Mouse (Mus musculus) heart, postnatal 0 days (tissue): Measurements from ENCODE around the gene Wnt9b. TPM values are rescaled to one million over a fixed set of nuclear protein-coding genes. Genes with fewer than 3 reads are reported as not detected.
A peak's percentile ranks its signal among the peaks of the same experiment; 100 is the strongest.

Experiments used
- ATAC-seq: fragments of 200-750 bp; cut with Nextera tagmentation; 2 replicates; pipeline ENCODE4 v1.8.0; 2017; ENCODE audit warnings: low read depth, moderate number of reproducible peaks, moderate library complexity; ENCODE audit not compliant: insufficient read depth
- DNase-seq: peaks from one replicate; pipeline ENCODE4 v3.0.0-alpha.2; 2016; ENCODE audit warnings: low spot score
- H3K27ac ChIP-seq: fragments of 300-500 bp; sonication (generic); 2 replicates; pipeline ENCODE4 v1.5.1; 2014; ENCODE audit warnings: low read depth, mild to moderate bottlenecking
- H3K27me3 ChIP-seq: fragments of 300-500 bp; sonication (generic); 2 replicates; pipeline ENCODE4 v1.6.1; 2014; ENCODE audit warnings: low read length, mixed read lengths; ENCODE audit not compliant: control insufficient read depth, insufficient read depth
- H3K36me3 ChIP-seq: fragments of 300-500 bp; sonication (generic); replicated peaks from 2 replicates; pipeline ENCODE4 v1.6.1; 2014; ENCODE audit warnings: low read length, mixed read lengths; ENCODE audit not compliant: control insufficient read depth, insufficient read depth
- H3K4me1 ChIP-seq: fragments of 300-500 bp; sonication (generic); 2 replicates; pipeline ENCODE4 v1.6.1; 2014; ENCODE audit warnings: antibody characterized with exemption; ENCODE audit not compliant: control insufficient read depth, insufficient read depth
- H3K4me2 ChIP-seq: fragments of 300-500 bp; sonication (generic); 2 replicates; pipeline ENCODE4 v1.6.1; 2014; ENCODE audit warnings: low read depth, mild to moderate bottlenecking, low read length, moderate library complexity
- H3K4me3 ChIP-seq: fragments of 300-500 bp; sonication (generic); 2 replicates; pipeline ENCODE4 v1.5.1; 2014; ENCODE audit warnings: low read depth, low read length
- H3K9ac ChIP-seq: fragments of 300-500 bp; sonication (generic); replicated peaks from 2 replicates; pipeline ENCODE4 v1.6.1; 2014; ENCODE audit warnings: low read depth, low read length, mixed read lengths
- H3K9me3 ChIP-seq: fragments of 300-500 bp; sonication (generic); replicated peaks from 2 replicates; pipeline ENCODE4 v1.6.1; 2016; ENCODE audit warnings: low read length; ENCODE audit not compliant: control insufficient read depth
- CTCF ChIP-seq: IDR thresholded peaks from 2 replicates; pipeline ENCODE4 v1.5.1; 2016; ENCODE audit warnings: antibody characterized with exemption, control low read depth, low read depth
- EP300 ChIP-seq: IDR thresholded peaks from 2 replicates; pipeline ENCODE4 v1.6.1; 2016; ENCODE audit warnings: antibody characterized with exemption, low read depth
- WGBS: fragments of 180-500 bp; shearing (Covaris S2); extraction: QIAGEN DNeasy Blood & Tissue Kit; methylation state at CpG from one replicate; pipeline ENCODE4 v1.1.7; 2014; 5-methylcytosine and 5-hydroxymethylcytosine counted together
- polyA plus RNA-seq: library from polyadenylated mRNA; unstranded; fragments of >200 nt; fragmentation: Nextera tagmentation; extraction: Ambion mirVana; gene quantifications from 2 replicates; pipeline ENCODE4 v1.2.1, GENCODE M21; 2015
- total RNA-seq: library from RNA; depleted of rRNA; stranded (reverse); fragments of >200 nt; gene quantifications from 2 replicates; pipeline ENCODE4 v1.2.3, GENCODE M21; 2014; ENCODE audit warnings: low replicate concordance; rRNA removed

The Wnt9b gene
- total RNA-seq (0.92 and 3.7 TPM in 2 replicates), polyA plus RNA-seq (0.43 and 0.59 TPM in 2 replicates)

- TF ChIP-seq EP300 (no peak), CTCF (no peak)
- Histone ChIP-seq H3K9ac (no peak within 1 kb of the TSS), H3K4me2 (peak within 1 kb of the TSS; percentile 63), H3K27me3 (peaks cover 78% of the 10 kb centered on the region), H3K4me3 (peak within 1 kb of the TSS; percentile 47), H3K36me3 (no peaks in the 10 kb centered on the region), H3K27ac (no peak within 1 kb of the TSS), H3K4me1 (peaks cover 6% of the 10 kb centered on the region), H3K9me3 (no peaks in the 10 kb centered on the region)
- WGBS, result 1% methylated on average over 59 of the region's 68 CpGs
- DNase-seq (no peak), ATAC-seq (peak; percentile 51)
These were observed at the start of gene Wnt9b for GRCm38 (mm10) chr11:103749306-103750089. Gene Wnt9b (minus strand): TSS chr11:103749821.

DNA sequence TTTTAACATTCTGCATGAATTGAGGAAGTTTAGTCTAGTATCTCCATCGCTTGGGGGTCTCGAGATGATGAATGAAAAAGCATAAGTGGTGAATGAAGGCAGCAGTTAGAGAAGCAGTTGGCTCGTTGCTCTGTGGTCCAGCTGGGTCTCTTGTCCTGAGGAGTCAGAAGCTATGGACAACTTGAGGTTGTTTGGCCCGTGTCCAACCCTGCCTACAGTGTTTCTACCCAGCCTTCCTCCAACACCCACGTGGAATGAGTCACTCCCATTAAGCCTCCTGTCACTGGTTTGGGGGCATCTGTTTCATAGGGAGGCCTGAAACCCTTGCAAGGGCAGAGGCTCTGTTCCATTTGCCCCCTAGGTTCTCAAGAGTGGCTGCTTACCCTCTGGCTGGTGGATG lies 40.3 kb upstream of the Wnt9b start:
- H3K27ac ChIP-seq, result no peak overlapping the region
- no peak overlapping the region for H3K9ac ChIP-seq

DNA sequence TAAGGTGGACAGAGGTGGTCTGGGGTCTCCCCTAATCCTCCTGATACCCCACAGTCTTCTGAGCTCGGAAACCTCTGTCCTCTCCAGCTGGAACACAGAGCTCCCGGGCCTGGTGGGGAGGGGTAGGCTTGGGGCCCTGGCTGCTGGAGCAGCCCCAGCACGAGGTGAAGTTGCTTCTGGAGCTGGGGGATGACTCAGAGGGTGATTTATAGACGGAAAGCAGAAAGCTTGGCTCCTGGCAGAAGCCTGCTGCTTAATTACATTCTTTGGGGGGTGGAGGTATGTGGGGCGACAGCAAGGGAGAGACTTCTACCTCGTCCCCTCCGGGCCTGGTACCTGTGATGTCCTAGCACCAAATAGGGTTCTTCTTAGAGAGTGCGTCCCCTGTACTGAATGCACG lies 30.5 kb upstream of the Wnt9b start:
- DNase-seq (no peak), ATAC-seq (no peak)
- Histone ChIP-seq H3K4me2 (no peak overlapping the region), H3K27me3 (peaks cover 34% of the 10 kb centered on the region), H3K4me3 (no peak overlapping the region), H3K9me3 (no peaks in the 10 kb centered on the region), H3K9ac (no peak overlapping the region), H3K36me3 (no peaks in the 10 kb centered on the region), H3K4me1 (no peaks in the 10 kb centered on the region), H3K27ac (no peak overlapping the region)
- WGBS, result 50% methylated on average over 9 of the region's 9 CpGs
- no peak for TF ChIP-seq CTCF
- TF ChIP-seq EP300, result no peak

More for the DNA sequence above, 40.3 kb upstream of the Wnt9b start:
- peaks cover 33% of the 10 kb centered on the region for H3K27me3 ChIP-seq
- WGBS, result 38% methylated on average over 5 of the region's 5 CpGs
- no peaks in the 10 kb centered on the region for H3K36me3 ChIP-seq
- DNase-seq (no peak), ATAC-seq (no peak)
- no peaks in the 10 kb centered on the region for H3K9me3 ChIP-seq
- H3K4me2 ChIP-seq, result no peak overlapping the region
- H3K4me1 ChIP-seq, result no peaks in the 10 kb centered on the region
- no peak for TF ChIP-seq EP300
- no peak for TF ChIP-seq CTCF
- H3K4me3 ChIP-seq, result no peak overlapping the region

DNA sequence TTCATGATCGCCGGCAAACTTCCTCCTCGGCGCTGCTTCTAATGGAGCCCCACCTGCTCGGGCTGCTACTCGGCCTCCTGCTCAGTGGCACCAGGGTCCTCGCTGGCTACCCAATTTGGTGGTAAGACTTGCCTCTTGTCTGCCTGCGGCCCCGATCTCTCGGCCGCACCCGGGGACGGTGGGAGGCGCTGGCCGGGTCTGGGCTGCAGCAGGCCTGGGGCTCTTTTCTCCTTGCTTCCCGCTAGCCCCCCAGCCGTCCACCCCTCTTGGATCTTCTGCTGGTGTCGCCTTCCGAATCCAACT lies 24.6 kb upstream of the Wnt9b start:
- peak overlapping the region; percentile 22 for H3K4me3 ChIP-seq
- no peaks in the 10 kb centered on the region for H3K9me3 ChIP-seq
- H3K36me3 ChIP-seq, result no peaks in the 10 kb centered on the region
- peaks cover 94% of the 10 kb centered on the region for H3K27me3 ChIP-seq
- TF ChIP-seq EP300, result no peak
- no peak for TF ChIP-seq CTCF
- H3K9ac ChIP-seq, result no peak overlapping the region
- no peak overlapping the region for H3K27ac ChIP-seq
- H3K4me2 ChIP-seq, result peak overlapping the region; percentile 36
- 0% methylated on average over 19 of the region's 19 CpGs for WGBS
- no peaks in the 10 kb centered on the region for H3K4me1 ChIP-seq
- ATAC-seq (no peak), DNase-seq (no peak)

DNA sequence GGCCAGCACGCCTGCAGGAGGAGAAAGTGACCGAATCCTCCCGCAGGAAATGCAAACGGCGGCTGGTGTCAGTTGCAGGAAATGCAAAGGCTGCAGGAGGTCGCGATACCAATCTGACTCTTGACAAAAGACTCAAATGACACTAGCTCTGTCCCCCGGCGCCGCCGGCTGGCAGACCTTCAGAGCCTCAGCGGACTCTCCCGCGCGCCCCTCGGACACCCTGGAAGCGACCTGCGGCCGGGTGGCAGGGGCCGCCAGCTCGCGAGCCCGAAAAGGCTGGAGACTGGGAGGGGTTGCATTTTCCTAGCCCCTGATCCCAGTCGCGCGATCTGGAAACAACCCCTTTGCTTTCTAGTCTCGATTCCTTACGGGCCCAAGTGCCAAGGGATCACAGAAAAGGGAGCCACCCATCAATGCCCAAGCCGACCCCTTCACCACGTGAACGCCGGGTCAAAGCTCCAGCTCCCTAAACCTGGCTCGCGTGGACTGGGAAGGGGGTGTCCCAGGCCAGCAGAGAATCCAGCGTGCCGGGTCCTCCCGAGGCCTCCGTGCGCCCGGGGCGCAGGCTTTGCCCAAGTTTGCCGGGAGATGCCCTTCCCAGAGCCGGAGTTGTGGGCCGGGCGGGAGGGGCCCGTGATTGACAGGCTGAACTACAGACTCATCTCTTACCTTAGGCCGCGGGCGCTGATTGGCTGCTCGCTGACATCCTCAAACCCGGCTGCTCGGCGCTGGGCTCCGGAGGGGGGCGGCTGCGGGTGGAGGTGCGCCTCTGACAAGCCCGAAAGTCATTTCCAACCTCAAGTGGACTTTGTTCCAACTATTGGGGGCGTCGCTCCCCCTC lies 24.0 kb upstream of the Wnt9b start, which contains the start of gene Wnt3:
Wnt3 (plus strand) TSS at position 764 of the 841 bp plus-strand sequence.
- peaks cover 99% of the 10 kb centered on the region for H3K27me3 ChIP-seq
- TF ChIP-seq CTCF (no peak), EP300 (no peak)
- no peaks in the 10 kb centered on the region for H3K9me3 ChIP-seq
- ATAC-seq (no peak), DNase-seq (no peak)
- no peak within 1 kb of the TSS for H3K27ac ChIP-seq
- peak within 1 kb of the TSS; percentile 36 for H3K4me2 ChIP-seq
- no peaks in the 10 kb centered on the region for H3K4me1 ChIP-seq
- under 1% methylated on average over 56 of the region's 60 CpGs for WGBS
- H3K9ac ChIP-seq, result no peak within 1 kb of the TSS
- no peaks in the 10 kb centered on the region for H3K36me3 ChIP-seq
- H3K4me3 ChIP-seq, result peak within 1 kb of the TSS; percentile 22
